Mouse (Mus musculus) lung, embryonic 16.5 days (tissue): ENCODE measurements around the gene Sctr. TPM values are rescaled to one million over a fixed set of nuclear protein-coding genes. Genes with fewer than 3 reads are reported as not detected.

Experiments
- ATAC-seq: fragments of 200-750 bp; cut with Nextera tagmentation; 2 replicates; pipeline ENCODE4 v1.8.0; 2017; ENCODE audit warnings: low read depth, mild to moderate bottlenecking, moderate library complexity
- H3K27ac ChIP-seq: fragments of 300-500 bp; sonication (generic); 2 replicates; pipeline ENCODE4 v1.5.1; 2014; ENCODE audit warnings: mild to moderate bottlenecking, control low read depth, low read length
- H3K27me3 ChIP-seq: fragments of 300-500 bp; sonication (generic); 2 replicates; pipeline ENCODE4 v1.6.1; 2014; ENCODE audit warnings: low read depth, low read length, mixed read lengths; ENCODE audit not compliant: control insufficient read depth, insufficient read depth
- H3K36me3 ChIP-seq: fragments of 300-500 bp; sonication (generic); 2 replicates; pipeline ENCODE4 v1.6.1; 2014; ENCODE audit warnings: low read length; ENCODE audit not compliant: control insufficient read depth, insufficient read depth
- H3K4me1 ChIP-seq: fragments of 300-500 bp; sonication (generic); replicated peaks from 2 replicates; pipeline ENCODE4 v1.6.1; 2014; ENCODE audit warnings: low read length, mixed read lengths; ENCODE audit not compliant: control insufficient read depth, insufficient read depth
- H3K4me2 ChIP-seq: fragments of 300-500 bp; sonication (generic); 2 replicates; pipeline ENCODE4 v1.6.1; 2014; ENCODE audit warnings: low read depth, low read length, control low read depth
- H3K4me3 ChIP-seq: fragments of 300-500 bp; sonication (generic); 2 replicates; pipeline ENCODE4 v1.5.1; 2014; ENCODE audit warnings: mild to moderate bottlenecking, low read length, control low read depth
- H3K9ac ChIP-seq: fragments of 300-500 bp; sonication (generic); 2 replicates; pipeline ENCODE4 v1.6.1; 2014; ENCODE audit warnings: low read length, control low read depth
- H3K9me3 ChIP-seq: fragments of 300-500 bp; sonication (generic); 2 replicates; pipeline ENCODE4 v1.6.1; 2016; ENCODE audit warnings: low read length; ENCODE audit not compliant: control insufficient read depth
- WGBS: fragments of 180-500 bp; shearing (Covaris S2); extraction: QIAGEN DNeasy Blood & Tissue Kit; methylation state at CpG from one replicate; pipeline ENCODE4 v1.1.7; 2014; 5-methylcytosine and 5-hydroxymethylcytosine counted together
- polyA plus RNA-seq: library from polyadenylated mRNA; unstranded; fragments of >200 nt; fragmentation: Nextera tagmentation; extraction: Ambion mirVana; gene quantifications from 2 replicates; pipeline ENCODE4 v1.2.1, GENCODE M21; 2015

Sctr gene
- polyA plus RNA-seq, 1 experiment from 2014 or later = 0.16 TPM

DNA sequence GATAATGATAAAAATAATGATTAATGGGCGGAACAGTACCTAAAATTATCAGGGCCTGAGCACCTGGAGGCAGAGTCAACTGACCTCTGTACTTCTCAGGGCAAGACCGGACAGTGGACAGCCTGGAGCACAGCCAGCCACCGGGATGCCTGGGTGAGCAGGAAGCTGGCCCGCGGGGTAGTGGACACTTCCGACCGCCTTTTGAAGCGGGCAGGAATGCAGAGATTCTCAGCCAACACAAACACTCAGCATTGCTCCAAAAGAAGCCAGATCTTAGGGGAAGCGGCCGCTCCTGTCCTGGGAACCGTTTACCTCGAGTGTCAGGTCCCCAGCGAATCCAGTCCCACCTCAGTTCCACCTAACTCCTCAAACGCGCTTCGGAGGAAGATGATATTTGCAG, 66.2 kb downstream of the Sctr start:
- Histone ChIP-seq H3K4me3 (peak overlapping the region; percentile 45), H3K27me3 (no peaks in the 10 kb centered on the region), H3K27ac (no peak overlapping the region), H3K4me2 (peak overlapping the region; percentile 81), H3K9me3 (no peaks in the 10 kb centered on the region), H3K36me3 (no peaks in the 10 kb centered on the region), H3K4me1 (peaks cover 16% of the 10 kb centered on the region), H3K9ac (peak overlapping the region; percentile 63; the same call in 1 of the 2 replicates)
- ATAC-seq = no peak
- WGBS = 5% methylated on average over 16 of the region's 16 CpGs

DNA sequence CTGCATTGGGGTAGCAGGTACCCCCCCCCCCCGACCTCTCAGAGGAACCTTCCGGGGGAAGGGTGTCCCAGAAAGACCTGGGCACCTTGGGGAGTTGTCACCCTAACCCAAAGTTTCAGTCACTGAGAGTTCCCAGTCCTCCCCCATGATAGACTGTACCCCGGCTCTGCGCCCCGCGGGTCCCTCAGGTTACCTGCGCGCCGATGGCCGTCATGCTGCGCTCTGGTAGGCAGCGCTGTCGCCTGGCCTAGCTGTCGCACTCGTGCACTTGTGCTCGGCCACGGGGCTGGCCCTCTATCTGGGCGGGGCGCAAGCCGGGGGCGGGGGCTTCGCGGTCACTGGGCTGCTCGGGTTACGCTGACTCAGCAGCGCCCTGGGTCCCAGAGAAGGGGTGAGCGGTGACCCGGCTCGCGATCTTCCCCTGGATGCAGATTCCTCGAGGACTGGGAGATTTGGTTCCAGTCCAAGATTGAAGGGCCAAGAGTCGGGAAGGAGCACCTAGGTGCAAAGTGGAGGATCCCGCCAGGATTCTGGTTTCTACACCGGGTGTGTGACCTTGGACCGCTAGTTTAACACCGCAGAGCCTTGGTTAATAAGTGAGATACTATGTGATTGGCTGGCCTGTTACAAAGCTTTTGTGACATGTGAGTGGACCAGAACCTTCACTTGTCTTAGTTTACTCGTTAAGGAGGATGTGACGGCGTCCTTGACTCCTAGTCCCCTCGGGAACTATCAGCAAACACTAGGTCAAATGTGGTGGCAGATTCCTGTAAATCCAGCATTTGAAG, 67.0 kb downstream of the Sctr start, which contains the start of gene Tmem37:
Gene Tmem37 (minus strand): TSS at position 556 of the 788 bp plus-strand sequence.
- Histone ChIP-seq H3K36me3 (no peaks in the 10 kb centered on the region), H3K27ac (no peak within 1 kb of the TSS), H3K9me3 (no peaks in the 10 kb centered on the region), H3K9ac (peak within 1 kb of the TSS; percentile 63), H3K4me2 (peak within 1 kb of the TSS; percentile 81), H3K4me1 (peaks cover 16% of the 10 kb centered on the region), H3K4me3 (peak within 1 kb of the TSS; percentile 45), H3K27me3 (no peaks in the 10 kb centered on the region)
- 2% methylated on average over 40 of the region's 40 CpGs for WGBS
- ATAC-seq = peak; percentile 84

DNA sequence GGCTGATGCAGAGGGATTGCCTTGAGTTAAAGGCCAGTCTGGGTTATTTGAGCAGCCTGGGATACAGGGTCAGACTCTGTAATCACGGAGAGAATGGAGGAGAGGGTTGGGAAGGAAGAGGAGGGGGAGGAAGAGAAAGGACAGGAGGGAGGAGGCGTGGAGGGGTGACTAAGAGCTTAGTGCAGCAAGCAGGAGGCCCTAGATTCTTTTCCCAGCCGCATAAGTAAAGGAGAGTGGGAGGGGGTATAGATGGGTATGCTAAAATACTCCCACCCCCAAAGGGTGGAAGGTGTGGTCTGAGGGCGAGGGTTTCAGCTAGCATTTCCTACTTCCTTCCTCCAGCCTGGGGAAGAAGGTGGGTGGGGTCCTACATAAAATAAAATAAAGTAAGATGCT, 67.6 kb downstream of the Sctr start:
- no peak overlapping the region for H3K4me3 ChIP-seq
- H3K9me3 ChIP-seq = no peaks in the 10 kb centered on the region
- H3K9ac ChIP-seq = no peak overlapping the region
- no peaks in the 10 kb centered on the region for H3K36me3 ChIP-seq
- H3K4me2 ChIP-seq = peak overlapping the region; percentile 81; the same call in 1 of the 2 replicates
- peak; percentile 13; the same call in 1 of the 2 replicates for ATAC-seq
- 38% methylated on average over 4 of the region's 4 CpGs for WGBS
- H3K4me1 ChIP-seq = peaks cover 16% of the 10 kb centered on the region
- no peaks in the 10 kb centered on the region for H3K27me3 ChIP-seq
- H3K27ac ChIP-seq = no peak overlapping the region

- H3K4me2 ChIP-seq = no peak overlapping the region
- no peak overlapping the region for H3K4me3 ChIP-seq
- WGBS = 68% methylated on average over 4 of the region's 4 CpGs
- H3K27ac ChIP-seq = no peak overlapping the region
- ATAC-seq = no peak
- H3K4me1 ChIP-seq = peaks cover 16% of the 10 kb centered on the region
- H3K36me3 ChIP-seq = no peaks in the 10 kb centered on the region
- H3K9me3 ChIP-seq = no peaks in the 10 kb centered on the region
- H3K27me3 ChIP-seq = no peaks in the 10 kb centered on the region
- no peak overlapping the region for H3K9ac ChIP-seq
Measured at GRCm38 (mm10) chr1:120074931-120075330, 68.2 kb downstream of the Sctr start.

DNA sequence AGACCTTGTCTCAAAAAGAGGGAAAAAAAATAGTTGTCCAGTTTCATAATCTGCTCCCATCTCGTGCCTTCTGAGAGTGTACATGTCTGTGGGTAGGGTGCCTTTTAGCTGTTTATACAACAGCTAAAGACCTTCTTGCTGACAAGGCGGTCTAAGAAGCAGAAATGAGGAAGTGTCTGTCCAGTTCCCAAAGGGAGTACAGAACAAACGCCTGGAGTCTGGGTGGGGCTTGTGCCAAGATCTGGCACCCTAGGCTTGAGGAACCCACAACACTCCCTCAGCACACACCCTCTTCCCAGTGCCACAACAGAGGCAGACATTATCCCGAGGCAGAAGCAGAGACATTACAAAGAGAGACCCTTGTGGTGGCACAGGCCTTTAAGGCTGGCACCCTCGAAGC, 68.8 kb downstream of the Sctr start:
- Histone ChIP-seq H3K9me3 (no peaks in the 10 kb centered on the region), H3K36me3 (no peaks in the 10 kb centered on the region), H3K4me1 (peaks cover 16% of the 10 kb centered on the region), H3K4me3 (no peak overlapping the region), H3K9ac (no peak overlapping the region), H3K27me3 (no peaks in the 10 kb centered on the region), H3K27ac (no peak overlapping the region), H3K4me2 (no peak overlapping the region)
- WGBS = 52% methylated on average over 5 of the region's 5 CpGs
- ATAC-seq = no peak

DNA sequence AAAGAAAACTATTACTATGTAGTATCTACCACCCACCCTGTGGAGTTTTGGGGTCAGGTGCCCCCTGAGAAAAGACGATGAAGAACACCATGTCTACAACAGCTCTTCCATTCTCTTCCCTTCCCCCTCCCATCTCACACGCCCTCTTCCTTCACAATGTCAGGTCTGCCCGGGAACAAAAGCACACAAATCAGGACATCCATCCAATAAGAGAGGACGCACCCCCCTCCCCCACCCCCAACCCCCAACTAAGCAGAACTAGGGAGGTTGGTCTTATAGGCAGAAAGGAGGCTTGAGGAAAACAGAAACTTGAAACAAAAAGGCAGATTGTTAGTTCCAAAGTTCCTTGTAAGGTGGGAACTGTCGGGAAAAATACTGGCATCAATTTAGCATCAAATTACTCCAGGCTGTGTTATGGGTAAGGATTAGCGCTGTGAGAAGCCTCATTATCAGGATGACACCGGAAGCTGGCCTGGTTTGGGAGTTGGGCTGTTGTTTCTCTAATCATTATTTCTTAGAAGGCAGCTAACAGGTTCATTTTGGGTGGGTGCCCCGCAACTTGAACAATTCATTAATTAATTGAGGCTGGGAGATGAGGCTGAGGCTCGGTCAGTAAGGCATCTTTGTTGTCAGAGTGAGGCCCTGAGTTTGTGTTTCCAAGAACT, 71.2 kb downstream of the Sctr start:
- no peak overlapping the region for H3K4me3 ChIP-seq
- H3K27me3 ChIP-seq = no peaks in the 10 kb centered on the region
- no peak overlapping the region for H3K27ac ChIP-seq
- H3K9me3 ChIP-seq = no peaks in the 10 kb centered on the region
- no peak overlapping the region for H3K4me2 ChIP-seq
- no peak for ATAC-seq
- H3K4me1 ChIP-seq = peaks cover 16% of the 10 kb centered on the region
- WGBS = 34% methylated on average over 9 of the region's 9 CpGs
- H3K9ac ChIP-seq = no peak overlapping the region
- no peaks in the 10 kb centered on the region for H3K36me3 ChIP-seq

DNA sequence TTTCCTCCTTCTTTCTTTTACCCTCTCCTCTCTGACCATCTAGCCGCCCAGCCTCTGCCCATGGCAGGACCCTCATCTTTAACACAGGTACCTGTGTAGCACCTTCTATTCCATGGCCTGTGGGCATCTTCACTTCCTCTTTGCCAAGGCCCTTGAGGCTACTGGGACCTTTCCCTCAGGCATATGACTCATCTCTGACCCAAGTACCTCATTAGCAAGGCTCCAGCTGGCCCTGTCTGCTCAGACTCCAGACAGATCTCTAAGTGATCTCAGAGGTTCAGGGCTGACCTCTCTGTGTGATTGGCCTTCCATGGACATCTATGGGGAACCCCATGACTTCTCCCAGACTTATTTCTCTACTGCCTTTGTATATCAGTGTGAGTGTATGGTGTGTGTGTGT, 73.9 kb downstream of the Sctr start:
- no peak for ATAC-seq
- H3K9me3 ChIP-seq = no peaks in the 10 kb centered on the region
- 96% methylated on average over 1 of the region's 1 CpGs for WGBS

GRCm38 (mm10) chr1:120082957-120083585, 76.4 kb downstream of the Sctr start:
- Histone ChIP-seq H3K4me1 (peaks cover 15% of the 10 kb centered on the region), H3K27me3 (no peaks in the 10 kb centered on the region), H3K9ac (0 out of 2 replicates have a peak overlapping the region, but pooled peaks have one; percentile 9), H3K27ac (peak overlapping the region; percentile 52), H3K4me2 (no peak overlapping the region), H3K9me3 (no peaks in the 10 kb centered on the region), H3K4me3 (no peak overlapping the region), H3K36me3 (no peaks in the 10 kb centered on the region)
- 15% methylated on average over 7 of the region's 7 CpGs for WGBS
- ATAC-seq = peak; percentile 84

More for the DNA sequence above, 73.9 kb downstream of the Sctr start:
- H3K4me3 ChIP-seq = no peak overlapping the region
- no peak overlapping the region for H3K9ac ChIP-seq
- H3K27ac ChIP-seq = no peak overlapping the region
- H3K27me3 ChIP-seq = no peaks in the 10 kb centered on the region
- H3K36me3 ChIP-seq = no peaks in the 10 kb centered on the region
- H3K4me1 ChIP-seq = peaks cover 15% of the 10 kb centered on the region
- H3K4me2 ChIP-seq = no peak overlapping the region

DNA sequence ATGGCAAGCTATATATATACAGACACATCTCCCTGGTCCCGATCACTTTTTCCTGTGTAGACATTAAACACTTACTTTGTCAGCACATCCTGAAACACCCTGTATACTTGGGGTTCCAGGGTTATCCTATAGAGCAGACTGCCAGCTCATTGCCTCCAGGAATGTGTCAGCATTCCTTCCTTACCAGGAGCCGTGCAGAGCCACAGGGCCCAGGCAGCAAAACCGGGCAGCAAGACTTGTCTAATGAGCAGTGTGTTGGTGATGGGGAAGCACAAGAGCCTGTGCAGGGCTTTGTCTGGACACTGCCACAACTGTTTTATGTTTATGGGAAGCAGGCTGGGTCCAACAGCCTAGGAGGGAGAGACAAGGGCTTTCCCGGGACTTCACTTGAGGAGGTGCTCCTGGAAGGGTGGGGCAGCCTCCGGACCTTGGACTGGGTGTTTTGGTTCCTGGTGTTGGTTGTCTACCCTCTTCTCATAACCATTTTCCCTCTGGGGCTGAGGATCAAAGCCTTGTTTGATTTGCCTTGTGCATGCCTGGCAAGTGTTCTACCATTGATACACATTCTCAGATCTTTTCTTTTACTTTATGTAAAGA, 77.3 kb downstream of the Sctr start:
- H3K4me1 ChIP-seq = peaks cover 15% of the 10 kb centered on the region
- no peak overlapping the region for H3K27ac ChIP-seq
- 19% methylated on average over 5 of the region's 5 CpGs for WGBS
- no peaks in the 10 kb centered on the region for H3K27me3 ChIP-seq
- ATAC-seq = peak; percentile 39; the same call in 1 of the 2 replicates
- no peak overlapping the region for H3K4me3 ChIP-seq
- no peaks in the 10 kb centered on the region for H3K9me3 ChIP-seq
- H3K9ac ChIP-seq = no peak overlapping the region
- H3K4me2 ChIP-seq = no peak overlapping the region
- no peaks in the 10 kb centered on the region for H3K36me3 ChIP-seq
